Mouse (Mus musculus) liver, embryonic 13.5 days (tissue): Measurements from ENCODE around the gene Trim65. TPM values are rescaled to one million over a fixed set of nuclear protein-coding genes. Genes with fewer than 3 reads are reported as not detected.

ENCODE experiments used
- ATAC-seq: fragments of 200-750 bp; cut with Nextera tagmentation; 2 replicates; pipeline ENCODE4 v1.8.0; 2017; ENCODE audit warnings: low read depth, mild to moderate bottlenecking, moderate number of reproducible peaks, moderate library complexity
- DNase-seq: peaks from one replicate; pipeline ENCODE4 v3.0.0; 2022
- H3K27ac ChIP-seq: fragments of 300-500 bp; sonication (generic); 2 replicates; pipeline ENCODE4 v1.5.1; 2015; ENCODE audit warnings: moderate library complexity, mild to moderate bottlenecking, inconsistent platforms
- H3K27me3 ChIP-seq: fragments of 300-500 bp; sonication (generic); 2 replicates; pipeline ENCODE4 v1.6.1; 2015; ENCODE audit warnings: mild to moderate bottlenecking, inconsistent platforms
- H3K36me3 ChIP-seq: fragments of 300-500 bp; sonication (generic); 2 replicates; pipeline ENCODE4 v1.6.1; 2015; ENCODE audit warnings: mild to moderate bottlenecking, inconsistent platforms
- H3K4me1 ChIP-seq: fragments of 300-500 bp; sonication (generic); replicated peaks from 2 replicates; pipeline ENCODE4 v1.6.1; 2015; ENCODE audit warnings: inconsistent platforms
- H3K4me2 ChIP-seq: fragments of 300-500 bp; sonication (generic); 2 replicates; pipeline ENCODE4 v1.6.1; 2015; ENCODE audit warnings: inconsistent platforms, mild to moderate bottlenecking, moderate library complexity
- H3K4me3 ChIP-seq: fragments of 300-500 bp; sonication (generic); replicated peaks from 2 replicates; pipeline ENCODE4 v1.5.1; 2015; ENCODE audit warnings: mild to moderate bottlenecking, inconsistent platforms
- H3K9ac ChIP-seq: fragments of 300-500 bp; sonication (generic); 2 replicates; pipeline ENCODE4 v1.6.1; 2015; ENCODE audit warnings: mild to moderate bottlenecking, inconsistent platforms
- H3K9me3 ChIP-seq: fragments of 300-500 bp; sonication (generic); replicated peaks from 2 replicates; pipeline ENCODE4 v1.6.1; 2016; ENCODE audit warnings: inconsistent platforms
- WGBS: fragments of 180-500 bp; shearing (Covaris S2); methylation state at CpG from one replicate; pipeline ENCODE4 v1.1.7; 2015; ENCODE audit not compliant: insufficient replicate concordance; 5-methylcytosine and 5-hydroxymethylcytosine counted together
- polyA plus RNA-seq: library from polyadenylated mRNA; unstranded; fragments of >200 nt; fragmentation: Nextera tagmentation; extraction: Ambion mirVana; gene quantifications from 2 replicates; pipeline ENCODE4 v1.2.1, GENCODE M21; 2015

Gene Trim65
- polyA plus RNA-seq, 1 experiment from 2014 or later: 1.1 TPM

DNA sequence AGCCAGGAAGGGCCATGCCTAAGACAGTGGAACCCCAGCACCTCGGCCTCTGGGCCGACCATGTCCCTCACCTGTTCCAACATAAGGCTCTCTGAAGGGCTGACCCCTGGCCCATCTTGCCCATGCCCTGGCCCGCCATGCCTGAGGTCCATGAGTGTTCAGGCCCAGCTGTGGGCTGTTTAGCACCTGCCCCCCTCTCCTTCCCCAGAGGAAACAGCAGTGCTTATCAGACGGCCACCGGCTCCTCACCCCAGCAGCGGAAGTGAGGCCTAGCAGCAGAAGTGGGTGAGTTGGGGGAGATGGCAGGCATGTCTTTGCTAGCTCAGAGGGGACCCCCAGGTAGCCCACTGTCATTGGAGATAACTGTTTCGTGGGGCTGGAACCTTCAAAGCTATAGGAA, 54.1 kb downstream of the Trim65 start:
- no peaks in the 10 kb centered on the region for H3K9me3 ChIP-seq
- H3K27me3 ChIP-seq: no peaks in the 10 kb centered on the region
- peaks cover 54% of the 10 kb centered on the region for H3K36me3 ChIP-seq
- H3K9ac ChIP-seq: peak overlapping the region; percentile 96
- peak overlapping the region; percentile 99 for H3K4me2 ChIP-seq
- ATAC-seq (peak; percentile 50), DNase-seq (peak; percentile 65)
- H3K27ac ChIP-seq: peak overlapping the region; percentile 99
- H3K4me3 ChIP-seq: peak overlapping the region; percentile 75
- H3K4me1 ChIP-seq: peaks cover 83% of the 10 kb centered on the region
- 14% methylated on average over 7 of the region's 7 CpGs for WGBS

GRCm38 (mm10) chr11:116076266-116076540, 54.7 kb downstream of the Trim65 start:
- H3K9ac ChIP-seq: peak overlapping the region; percentile 96
- ATAC-seq (0 out of 2 replicates have a peak, but pooled peaks have one; percentile 9), DNase-seq (no peak)
- peak overlapping the region; percentile 99 for H3K27ac ChIP-seq
- no peaks in the 10 kb centered on the region for H3K9me3 ChIP-seq
- peak overlapping the region; percentile 75 for H3K4me3 ChIP-seq
- no peaks in the 10 kb centered on the region for H3K27me3 ChIP-seq
- peak overlapping the region; percentile 99 for H3K4me2 ChIP-seq
- H3K36me3 ChIP-seq: peaks cover 50% of the 10 kb centered on the region
- 48% methylated on average over 7 of the region's 7 CpGs for WGBS
- H3K4me1 ChIP-seq: peaks cover 79% of the 10 kb centered on the region

DNA sequence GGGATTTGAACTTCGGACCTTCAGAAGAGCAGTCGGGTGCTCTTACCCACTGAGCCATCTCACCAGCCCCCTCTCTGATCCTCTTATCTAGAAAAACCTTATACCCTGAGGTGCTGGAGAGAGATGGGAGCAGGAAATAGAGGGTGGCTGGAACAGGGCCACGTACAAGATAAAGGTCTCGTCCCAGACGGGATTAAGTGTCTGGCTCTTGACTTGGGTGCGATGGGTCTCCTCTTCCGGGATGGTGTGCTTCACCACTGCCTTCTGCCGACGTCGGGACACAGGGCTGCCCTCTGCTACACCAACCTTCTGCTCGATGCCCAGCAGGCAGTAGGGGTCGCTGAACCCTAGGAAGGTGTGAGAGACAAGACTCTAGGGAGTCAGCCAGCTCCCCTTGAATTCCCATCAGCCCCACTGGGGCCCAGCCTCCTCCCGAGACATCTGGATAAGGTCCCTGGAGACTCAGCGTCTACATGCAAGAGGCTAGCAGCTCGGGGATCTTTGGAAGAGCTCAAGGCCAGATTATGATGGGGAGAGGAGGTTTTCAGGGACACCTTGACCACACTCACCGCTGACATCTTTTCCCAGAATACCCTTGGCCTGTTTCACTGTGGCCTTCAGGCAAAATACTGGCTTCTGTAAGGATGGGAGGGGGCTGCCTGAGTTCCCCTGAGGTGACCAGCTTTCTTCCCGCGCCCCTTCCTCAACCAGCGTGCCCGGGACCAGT, 55.2 kb downstream of the Trim65 start:
- DNase-seq: peak; percentile 60
- Histone ChIP-seq H3K4me3 (peak overlapping the region; percentile 75), H3K36me3 (peaks cover 45% of the 10 kb centered on the region), H3K9me3 (no peaks in the 10 kb centered on the region), H3K4me1 (peaks cover 74% of the 10 kb centered on the region), H3K27ac (peak overlapping the region; percentile 99), H3K9ac (peak overlapping the region; percentile 96), H3K27me3 (no peaks in the 10 kb centered on the region), H3K4me2 (peak overlapping the region; percentile 99)
- peak; percentile 2; the same call in 1 of the 2 replicates for ATAC-seq
- WGBS: 21% methylated on average over 20 of the region's 20 CpGs

- Histone ChIP-seq H3K27ac (peak overlapping the region; percentile 61), H3K9me3 (no peaks in the 10 kb centered on the region), H3K36me3 (peaks cover 36% of the 10 kb centered on the region), H3K4me1 (peaks cover 62% of the 10 kb centered on the region), H3K4me2 (no peak overlapping the region), H3K9ac (peak overlapping the region; percentile 23; the same call in 1 of the 2 replicates), H3K27me3 (no peaks in the 10 kb centered on the region), H3K4me3 (no peak overlapping the region)
- ATAC-seq (no peak), DNase-seq (no peak)
- 33% methylated on average over 7 of the region's 7 CpGs for WGBS
Observed at GRCm38 (mm10) chr11:116074436-116074991, 56.4 kb downstream of the Trim65 start.

- no peak overlapping the region for H3K4me2 ChIP-seq
- WGBS: 85% methylated on average over 3 of the region's 3 CpGs
- no peak for DNase-seq
- H3K9me3 ChIP-seq: no peaks in the 10 kb centered on the region
- H3K36me3 ChIP-seq: peaks cover 44% of the 10 kb centered on the region
- no peaks in the 10 kb centered on the region for H3K27me3 ChIP-seq
- ATAC-seq: no peak
- no peak overlapping the region for H3K4me3 ChIP-seq
- no peak overlapping the region for H3K27ac ChIP-seq
- no peak overlapping the region for H3K9ac ChIP-seq
- H3K4me1 ChIP-seq: peaks cover 43% of the 10 kb centered on the region
Observed at GRCm38 (mm10) chr11:116072608-116073007, 58.3 kb downstream of the Trim65 start.

Other genes starting within 250 kb of the Trim65 start
- gene Smim5, start 231.2 kb downstream of the Trim65 start, polyA plus RNA-seq: 39.0 and 42.3 TPM in 2 replicates
- gene Smim6, start 219.1 kb downstream of the Trim65 start, polyA plus RNA-seq: 3.0 and 3.2 TPM in 2 replicates
- 23.4 and 35.2 TPM in 2 replicates for gene Sap30bp, start 197.8 kb downstream of the Trim65 start, polyA plus RNA-seq
- gene Recql5, start 197.7 kb downstream of the Trim65 start, polyA plus RNA-seq: 9.9 and 10.2 TPM in 2 replicates
- 0.23 and 0.25 TPM in 2 replicates for gene Itgb4, start 156.4 kb downstream of the Trim65 start, polyA plus RNA-seq
- gene Galk1, start 118.4 kb downstream of the Trim65 start, polyA plus RNA-seq: 164 and 165 TPM in 2 replicates
- 785 and 880 TPM in 2 replicates for gene H3f3b, start 103.2 kb downstream of the Trim65 start, polyA plus RNA-seq
- gene Unk, start 100.8 kb downstream of the Trim65 start, polyA plus RNA-seq: 9.8 and 10.7 TPM in 2 replicates
- 31.6 and 32.7 TPM in 2 replicates for gene Unc13d, start 53.2 kb downstream of the Trim65 start, polyA plus RNA-seq
- 58.9 and 81.2 TPM in 2 replicates for gene Wbp2, start 44.1 kb downstream of the Trim65 start, polyA plus RNA-seq
- gene Trim47, start 3.9 kb downstream of the Trim65 start, polyA plus RNA-seq: 3.7 and 4.0 TPM in 2 replicates
- 66.6 and 70.9 TPM in 2 replicates for gene Mrpl38, start 7.7 kb upstream of the Trim65 start, polyA plus RNA-seq
- gene Fbf1, start 37.0 kb upstream of the Trim65 start, polyA plus RNA-seq: 7.0 and 9.0 TPM in 2 replicates
- gene Ten1, start 67.7 kb upstream of the Trim65 start, polyA plus RNA-seq: 35.2 and 38.4 TPM in 2 replicates
- 14.5 and 18.1 TPM in 2 replicates for gene Acox1, start 67.9 kb upstream of the Trim65 start, polyA plus RNA-seq
- 0.10 TPM in 2 replicates for gene Evpl, start 106.9 kb upstream of the Trim65 start, polyA plus RNA-seq
- 47.6 and 51.6 TPM in 2 replicates for gene Srp68, start 143.1 kb upstream of the Trim65 start, polyA plus RNA-seq
- 0.07 TPM in 1 of 2 replicates, not detected in the other for gene Galr2, start 149.8 kb upstream of the Trim65 start, polyA plus RNA-seq
- 21.3 and 25.1 TPM in 2 replicates for gene Exoc7, start 176.1 kb upstream of the Trim65 start, polyA plus RNA-seq
- 1.1 and 1.2 TPM in 2 replicates for gene Foxj1, start 204.3 kb upstream of the Trim65 start, polyA plus RNA-seq